Mouse (Mus musculus) forebrain, embryonic 11.5 days (tissue): Measurements from ENCODE around the gene Kcnk1. TPM values are rescaled to one million over a fixed set of nuclear protein-coding genes. Genes with fewer than 3 reads are reported as not detected.

Source experiments
- ATAC-seq: fragments of 200-750 bp; cut with Nextera tagmentation; replicated peaks from 2 replicates; pipeline ENCODE4 v1.8.0; 2017; ENCODE audit warnings: moderate TSS enrichment; ENCODE audit not compliant: low FRiP score
- DNase-seq: peaks from one replicate; pipeline ENCODE4 v3.0.0-alpha.2; 2017; ENCODE audit warnings: low spot score
- H3K27ac ChIP-seq: fragments of 300-500 bp; sonication (generic); 2 replicates; pipeline ENCODE4 v1.5.1; 2014; ENCODE audit warnings: low read depth, low read length
- H3K27me3 ChIP-seq: fragments of 300-500 bp; sonication (generic); 2 replicates; pipeline ENCODE4 v1.6.1; 2014; ENCODE audit warnings: mild to moderate bottlenecking, low read length, mixed read lengths; ENCODE audit not compliant: control insufficient read depth, insufficient read depth
- H3K36me3 ChIP-seq: fragments of 300-500 bp; sonication (generic); 2 replicates; pipeline ENCODE4 v1.6.1; 2014; ENCODE audit warnings: mild to moderate bottlenecking, low read length, moderate library complexity, mixed read lengths; ENCODE audit not compliant: control insufficient read depth, insufficient read depth
- H3K4me1 ChIP-seq: fragments of 300-500 bp; sonication (generic); replicated peaks from 2 replicates; pipeline ENCODE4 v1.6.1; 2014; ENCODE audit warnings: low read length, mixed read lengths; ENCODE audit not compliant: control insufficient read depth, insufficient read depth
- H3K4me2 ChIP-seq: fragments of 300-500 bp; sonication (generic); 2 replicates; pipeline ENCODE4 v1.6.1; 2014; ENCODE audit warnings: low read depth, mild to moderate bottlenecking, low read length, moderate library complexity, mixed read lengths; ENCODE audit not compliant: severe bottlenecking
- H3K4me3 ChIP-seq: fragments of 300-500 bp; sonication (generic); 2 replicates; pipeline ENCODE4 v1.5.1; 2014; ENCODE audit warnings: low read depth, low read length
- H3K9ac ChIP-seq: fragments of 300-500 bp; sonication (generic); 2 replicates; pipeline ENCODE4 v1.6.1; 2014; ENCODE audit warnings: low read length
- H3K9me3 ChIP-seq: fragments of 300-500 bp; sonication (generic); 2 replicates; pipeline ENCODE4 v1.6.1; 2016; ENCODE audit warnings: low read length, mixed read lengths; ENCODE audit not compliant: control insufficient read depth
- WGBS: fragments of 180-500 bp; shearing (Covaris S2); extraction: QIAGEN DNeasy Blood & Tissue Kit; methylation state at CpG from one replicate; pipeline ENCODE4 v1.1.7; 2014; 5-methylcytosine and 5-hydroxymethylcytosine counted together
- polyA plus RNA-seq: library from polyadenylated mRNA; unstranded; fragments of >200 nt; fragmentation: Nextera tagmentation; extraction: Ambion mirVana; gene quantifications from 2 replicates; pipeline ENCODE4 v1.2.1, GENCODE M21; 2014

Kcnk1 gene
- polyA plus RNA-seq, 1 experiment from 2014 or later, result 8.9 TPM

DNA sequence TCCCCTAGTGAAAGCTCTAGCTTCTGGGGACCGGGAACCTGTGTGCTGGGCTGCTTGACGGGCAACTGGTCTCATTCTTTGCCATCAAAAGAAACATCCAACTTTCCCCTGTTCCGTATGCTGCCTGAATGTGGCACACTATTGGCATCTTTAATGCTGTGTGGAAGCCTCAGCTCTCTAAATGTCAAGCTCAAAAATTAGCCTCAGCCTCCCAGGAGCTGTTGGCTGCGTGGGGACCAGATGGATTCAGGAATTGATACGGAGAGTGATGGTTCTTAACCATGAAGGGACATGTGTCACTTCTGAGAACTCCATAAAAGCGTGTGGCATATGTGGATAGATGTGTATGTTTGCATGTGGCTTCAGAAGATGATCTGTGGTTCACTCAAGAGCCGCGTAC is 27.0 kb downstream of the Kcnk1 start:
- no peaks in the 10 kb centered on the region for H3K9me3 ChIP-seq
- H3K4me3 ChIP-seq, result no peak overlapping the region
- no peaks in the 10 kb centered on the region for H3K4me1 ChIP-seq
- DNase-seq, result no peak
- 94% methylated on average over 8 of the region's 8 CpGs for WGBS
- no peak overlapping the region for H3K27ac ChIP-seq
- H3K27me3 ChIP-seq, result no peaks in the 10 kb centered on the region
- no peaks in the 10 kb centered on the region for H3K36me3 ChIP-seq
- H3K9ac ChIP-seq, result no peak overlapping the region
- H3K4me2 ChIP-seq, result no peak overlapping the region
- ATAC-seq, result no peak

DNA sequence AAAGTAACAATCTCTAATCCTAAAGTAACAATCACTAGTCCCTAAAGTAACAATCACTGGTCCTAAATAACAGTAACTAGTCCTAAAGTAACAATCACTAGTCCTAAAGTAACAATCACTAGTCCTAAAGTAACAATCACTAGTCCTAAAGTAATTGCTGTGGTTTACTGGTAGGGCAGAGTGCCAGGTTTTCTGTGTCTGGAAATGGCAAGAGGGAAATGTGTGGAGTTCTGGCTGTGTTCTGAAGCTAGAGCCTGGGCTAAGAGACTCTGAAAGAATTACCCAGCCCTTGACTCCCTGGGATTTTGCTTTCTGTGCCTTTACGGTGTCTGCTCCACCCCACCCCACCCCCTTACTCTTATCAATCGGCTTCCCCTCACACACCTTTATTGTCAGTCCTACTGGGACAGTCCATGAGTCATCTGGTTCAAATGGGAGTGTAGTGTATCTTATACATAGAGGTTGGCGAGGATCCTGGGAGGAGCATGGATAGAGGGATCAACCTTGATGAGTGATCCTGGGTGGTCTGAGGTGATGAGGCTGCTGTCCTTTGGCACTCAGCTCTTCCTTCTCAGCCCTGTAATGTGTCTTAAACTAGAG is 28.8 kb downstream of the Kcnk1 start:
- DNase-seq, result no peak
- ATAC-seq, result no peak
- no peak overlapping the region for H3K4me3 ChIP-seq
- no peaks in the 10 kb centered on the region for H3K27me3 ChIP-seq
- no peaks in the 10 kb centered on the region for H3K36me3 ChIP-seq
- H3K27ac ChIP-seq, result no peak overlapping the region
- H3K4me1 ChIP-seq, result no peaks in the 10 kb centered on the region
- H3K9ac ChIP-seq, result no peak overlapping the region
- no peak overlapping the region for H3K4me2 ChIP-seq
- WGBS, result 76% methylated on average over 3 of the region's 3 CpGs
- no peaks in the 10 kb centered on the region for H3K9me3 ChIP-seq

DNA sequence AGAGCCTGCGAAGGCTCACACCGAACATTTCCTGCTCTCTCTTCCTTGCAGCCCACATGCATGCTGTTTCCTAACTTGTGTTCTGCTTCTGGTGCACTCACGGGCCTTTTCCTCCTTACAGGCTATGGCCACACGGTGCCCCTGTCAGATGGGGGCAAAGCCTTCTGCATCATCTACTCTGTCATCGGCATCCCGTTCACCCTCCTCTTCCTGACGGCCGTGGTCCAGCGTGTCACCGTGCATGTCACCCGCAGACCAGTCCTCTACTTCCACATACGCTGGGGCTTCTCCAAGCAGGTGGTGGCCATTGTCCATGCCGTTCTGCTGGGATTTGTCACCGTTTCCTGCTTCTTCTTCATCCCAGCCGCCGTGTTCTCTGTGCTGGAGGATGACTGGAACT is 29.9 kb downstream of the Kcnk1 start:
- no peaks in the 10 kb centered on the region for H3K4me1 ChIP-seq
- H3K4me3 ChIP-seq, result no peak overlapping the region
- no peak for ATAC-seq
- WGBS, result 92% methylated on average over 16 of the region's 16 CpGs
- no peaks in the 10 kb centered on the region for H3K36me3 ChIP-seq
- H3K27ac ChIP-seq, result no peak overlapping the region
- no peaks in the 10 kb centered on the region for H3K9me3 ChIP-seq
- no peak for DNase-seq
- H3K4me2 ChIP-seq, result no peak overlapping the region
- H3K27me3 ChIP-seq, result no peaks in the 10 kb centered on the region
- H3K9ac ChIP-seq, result no peak overlapping the region

DNA sequence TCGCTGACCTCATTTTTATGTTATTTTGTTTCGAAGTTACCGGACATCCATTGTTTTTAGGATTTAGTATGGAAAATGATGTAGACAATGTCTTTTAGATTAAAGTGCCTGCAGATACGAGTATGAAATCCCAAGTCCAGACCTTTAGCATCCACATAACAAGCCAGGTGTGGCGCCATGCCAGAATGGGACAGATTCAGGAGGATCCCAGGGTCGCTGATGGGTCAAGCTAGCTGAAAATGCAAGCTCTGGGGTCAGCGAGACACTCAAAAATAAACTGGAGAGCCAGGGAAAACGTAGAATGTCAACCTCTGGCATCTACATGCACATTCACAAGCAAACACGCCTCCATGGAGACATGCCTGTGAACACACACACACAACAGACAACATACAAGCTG is 31.2 kb downstream of the Kcnk1 start:
- no peak for ATAC-seq
- Histone ChIP-seq H3K4me1 (no peaks in the 10 kb centered on the region), H3K27ac (no peak overlapping the region), H3K27me3 (no peaks in the 10 kb centered on the region), H3K36me3 (no peaks in the 10 kb centered on the region), H3K9me3 (no peaks in the 10 kb centered on the region), H3K9ac (no peak overlapping the region), H3K4me2 (no peak overlapping the region), H3K4me3 (no peak overlapping the region)
- no peak for DNase-seq
- WGBS, result 91% methylated on average over 9 of the region's 9 CpGs

DNA sequence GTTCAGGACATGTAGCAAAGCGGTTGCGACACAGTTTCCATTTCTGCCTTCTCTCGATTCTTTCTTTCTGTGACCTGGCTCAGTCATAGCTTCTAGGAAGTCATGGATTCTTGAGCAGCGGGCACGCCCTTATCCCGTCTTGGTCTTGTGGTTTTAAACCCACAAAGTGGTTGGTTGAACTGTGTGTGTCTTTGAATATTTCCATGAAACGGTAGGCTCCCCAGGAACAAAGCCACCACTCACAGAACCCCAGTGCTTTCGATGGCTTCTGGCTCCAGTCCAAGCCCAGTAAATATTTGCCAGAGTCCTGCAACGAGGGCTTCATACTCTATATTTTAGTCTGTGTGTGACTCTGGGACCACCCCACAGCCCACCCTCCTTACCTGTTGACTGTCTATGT is 31.6 kb downstream of the Kcnk1 start:
- no peaks in the 10 kb centered on the region for H3K36me3 ChIP-seq
- 85% methylated on average over 9 of the region's 9 CpGs for WGBS
- no peak overlapping the region for H3K4me2 ChIP-seq
- no peaks in the 10 kb centered on the region for H3K27me3 ChIP-seq
- DNase-seq (no peak), ATAC-seq (no peak)
- no peaks in the 10 kb centered on the region for H3K4me1 ChIP-seq
- H3K27ac ChIP-seq, result no peak overlapping the region
- no peaks in the 10 kb centered on the region for H3K9me3 ChIP-seq
- no peak overlapping the region for H3K4me3 ChIP-seq
- H3K9ac ChIP-seq, result no peak overlapping the region

DNA sequence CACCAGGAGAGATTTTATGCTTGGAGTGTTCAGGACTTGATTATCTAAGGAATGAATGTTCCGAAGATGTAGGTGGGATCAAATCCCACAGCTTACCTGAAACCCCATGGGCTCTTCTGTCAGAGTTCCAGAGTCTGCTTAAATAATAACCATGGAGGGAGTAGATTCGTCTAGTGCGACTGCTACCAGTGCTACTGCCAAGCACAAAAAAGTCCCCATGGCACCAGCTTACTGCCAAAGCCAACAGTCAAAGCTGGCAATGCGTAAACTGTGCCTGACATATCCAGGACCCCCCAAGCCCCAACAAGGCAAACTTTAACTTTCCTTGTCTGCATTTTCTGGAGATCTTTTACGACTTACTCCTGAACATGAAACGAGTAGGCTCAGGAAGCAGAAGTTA is 32.5 kb downstream of the Kcnk1 start:
- H3K4me3 ChIP-seq, result no peak overlapping the region
- H3K27me3 ChIP-seq, result no peaks in the 10 kb centered on the region
- no peaks in the 10 kb centered on the region for H3K4me1 ChIP-seq
- H3K27ac ChIP-seq, result no peak overlapping the region
- H3K4me2 ChIP-seq, result no peak overlapping the region
- H3K36me3 ChIP-seq, result no peaks in the 10 kb centered on the region
- no peaks in the 10 kb centered on the region for H3K9me3 ChIP-seq
- no peak for ATAC-seq
- no peak for DNase-seq
- H3K9ac ChIP-seq, result no peak overlapping the region
- WGBS, result 91% methylated on average over 6 of the region's 6 CpGs

DNA sequence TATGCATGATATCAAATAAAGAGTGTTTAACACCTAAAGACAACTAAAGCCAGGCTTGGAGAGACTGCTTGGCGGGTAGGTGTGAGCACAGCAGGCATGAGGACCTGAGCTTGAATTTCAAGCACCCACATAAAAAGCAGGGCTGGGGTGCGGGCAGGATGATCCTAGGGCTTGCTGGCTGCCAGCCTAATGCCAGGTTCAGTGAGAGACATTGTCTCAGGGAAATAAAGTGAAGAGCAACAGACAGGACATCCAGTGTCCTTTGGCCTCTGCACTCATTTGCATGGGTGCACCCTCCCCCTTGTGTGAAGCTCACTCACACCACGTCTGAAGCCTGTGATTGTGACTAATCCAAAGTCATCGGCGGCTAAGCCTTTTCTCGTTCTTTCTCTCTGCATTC is 34.0 kb downstream of the Kcnk1 start:
- no peak overlapping the region for H3K9ac ChIP-seq
- no peak for ATAC-seq
- WGBS, result 80% methylated on average over 6 of the region's 6 CpGs
- no peaks in the 10 kb centered on the region for H3K36me3 ChIP-seq
- no peak overlapping the region for H3K4me2 ChIP-seq
- no peaks in the 10 kb centered on the region for H3K4me1 ChIP-seq
- no peaks in the 10 kb centered on the region for H3K27me3 ChIP-seq
- no peak overlapping the region for H3K4me3 ChIP-seq
- no peaks in the 10 kb centered on the region for H3K9me3 ChIP-seq
- no peak for DNase-seq
- H3K27ac ChIP-seq, result no peak overlapping the region

DNA sequence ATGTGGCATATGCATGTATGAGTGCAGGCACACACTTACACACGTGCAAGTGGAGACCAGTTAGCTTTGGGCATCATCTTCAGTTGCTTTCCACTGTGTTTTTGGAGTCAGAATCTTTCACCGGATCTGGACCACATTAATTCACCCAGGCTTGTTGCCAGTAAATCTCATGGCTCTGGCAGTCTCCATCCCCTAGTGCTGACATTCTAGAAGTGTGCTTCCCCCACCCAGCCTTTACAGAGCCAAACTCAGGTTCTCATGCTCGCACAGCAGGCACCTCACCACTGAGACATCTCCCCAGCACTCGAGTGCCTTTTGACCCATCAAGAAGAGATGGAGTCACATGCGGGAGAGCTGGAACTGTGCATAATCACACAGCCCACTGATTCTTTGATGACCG is 37.8 kb downstream of the Kcnk1 start:
- no peaks in the 10 kb centered on the region for H3K36me3 ChIP-seq
- H3K4me1 ChIP-seq, result no peaks in the 10 kb centered on the region
- H3K27me3 ChIP-seq, result no peaks in the 10 kb centered on the region
- no peak for DNase-seq
- 85% methylated on average over 6 of the region's 6 CpGs for WGBS
- no peaks in the 10 kb centered on the region for H3K9me3 ChIP-seq
- H3K4me2 ChIP-seq, result no peak overlapping the region
- no peak overlapping the region for H3K27ac ChIP-seq
- ATAC-seq, result no peak
- no peak overlapping the region for H3K9ac ChIP-seq
- no peak overlapping the region for H3K4me3 ChIP-seq

DNA sequence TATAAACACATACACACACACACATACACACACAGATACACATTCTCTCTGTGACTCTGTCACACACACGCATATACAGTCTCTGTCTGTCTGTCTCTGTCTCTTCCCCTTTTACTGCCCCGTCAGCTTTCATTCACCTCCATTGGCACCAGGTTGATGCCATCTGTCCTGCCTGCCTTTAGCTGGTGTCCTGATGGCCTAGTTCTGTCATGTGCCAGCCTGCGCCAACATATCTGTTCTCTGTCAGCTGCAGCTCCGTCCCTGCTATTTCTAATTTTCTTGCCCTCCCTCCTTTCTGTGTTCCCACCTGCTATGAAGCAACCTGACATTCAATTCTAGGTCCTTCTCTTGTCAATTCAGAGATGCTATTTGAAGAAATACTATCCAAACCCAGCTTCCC is 40.1 kb downstream of the Kcnk1 start:
- Histone ChIP-seq H3K4me2 (no peak overlapping the region), H3K27ac (no peak overlapping the region), H3K4me1 (no peaks in the 10 kb centered on the region), H3K27me3 (no peaks in the 10 kb centered on the region), H3K36me3 (no peaks in the 10 kb centered on the region), H3K9ac (no peak overlapping the region), H3K9me3 (no peaks in the 10 kb centered on the region), H3K4me3 (no peak overlapping the region)
- DNase-seq (no peak), ATAC-seq (no peak)
- 87% methylated on average over 4 of the region's 4 CpGs for WGBS
